ENCODE assay signal across 18 mouse cellular contexts in genomic region chr16:22379986-22380385, GRCm38 (mm10). TPM values are rescaled to one million over a fixed set of nuclear protein-coding genes. Genes with fewer than 3 reads are reported as not detected.
DNase-seq lines count a peak whose midpoint lies in the region; ATAC-seq and TF ChIP-seq lines count a peak whose summit lies in the region.
"Had no signal": no experiment of that assay in that cellular context is flagged by ENCODE, and none has a peak within 500 bp of the region (broad histone marks: within the 10 kb centered on the region; RNA-seq: fewer than 3 reads in every experiment).

No protein-coding gene starts in this region.

- DNase-seq in hindbrain, embryonic 14.5 days (ENCODE audit: low spot score): no peak
- peak; percentile 34 for DNase-seq in Muller cell, postnatal 12 days (ENCODE audit: inconsistent ontology term)
- DNase-seq in mesoderm, embryonic 11.5 days (ENCODE audit: low read depth, low spot score): peak; percentile 48
- no peak for DNase-seq in layer of hippocampus, adult 9-10 months (ENCODE audit: low spot score)
- DNase-seq in urinary bladder, postnatal 36 days (ENCODE audit: low spot score in 2 of 2): no peak
- DNase-seq: adrenal gland, adult 8-10 months; cerebellum, adult 11 months; heart, postnatal 10 days; spleen, adult 18-20 months; thymus, postnatal 36 days had no signal

- H3K4me3 ChIP-seq in hindbrain, embryonic 14.5 days (replicated peaks; ENCODE audit: low read length): no peak overlapping the region
- no peak overlapping the region for H3K4me3 ChIP-seq in hindbrain, embryonic 16.5 days (ENCODE audit: low read length)
- no peak overlapping the region for H3K4me3 ChIP-seq in cortical plate, adult 2 months (ENCODE audit: insufficient read depth, low read length)
- H3K4me3 ChIP-seq: limb, embryonic 13.5 days; midbrain, embryonic 13.5 days had no signal

- no peak for TF ChIP-seq CTCF in cortical plate, adult 2 months (IDR thresholded peaks at IDR 0.05; ENCODE audit: extremely low read depth, insufficient read depth, low read length)

- H3K9me3 ChIP-seq in hindbrain, embryonic 14.5 days (ENCODE audit: control insufficient read depth, low read length): no peaks in the 10 kb centered on the region
- H3K9me3 ChIP-seq in hindbrain, embryonic 16.5 days (ENCODE audit: control insufficient read depth, low read length): no peaks in the 10 kb centered on the region
- H3K9me3 ChIP-seq: limb, embryonic 13.5 days; midbrain, embryonic 13.5 days had no signal

- H3K4me2 ChIP-seq in hindbrain, embryonic 14.5 days (replicated peaks): no peak overlapping the region
- H3K4me2 ChIP-seq in hindbrain, embryonic 16.5 days (ENCODE audit: low read length): no peak overlapping the region
- H3K4me2 ChIP-seq: heart, embryonic 11.5 days; limb, embryonic 13.5 days; midbrain, embryonic 13.5 days had no signal

- no peak overlapping the region for H3K9ac ChIP-seq in hindbrain, embryonic 14.5 days
- no peak overlapping the region for H3K9ac ChIP-seq in hindbrain, embryonic 16.5 days (ENCODE audit: low read depth, low read length)
- H3K9ac ChIP-seq: limb, embryonic 13.5 days; liver, embryonic 14.5 days; midbrain, embryonic 13.5 days had no signal

- no peak overlapping the region for H3K27ac ChIP-seq in hindbrain, embryonic 14.5 days
- H3K27ac ChIP-seq in hindbrain, embryonic 16.5 days (ENCODE audit: low read depth, low read length): no peak overlapping the region
- no peak overlapping the region for H3K27ac ChIP-seq in cortical plate, adult 2 months (ENCODE audit: insufficient read depth, low read length)
- H3K27ac ChIP-seq: hindbrain, postnatal 0 days; limb, embryonic 13.5 days; liver, embryonic 14.5 days; midbrain, embryonic 13.5 days had no signal

- WGBS in hindbrain, embryonic 14.5 days: 11% methylated on average over 8 of the region's 8 CpGs
- 13% methylated on average over 8 of the region's 8 CpGs for WGBS in hindbrain, embryonic 16.5 days

- peak; percentile 11; the same call in 1 of the 2 replicates for ATAC-seq in hindbrain, embryonic 14.5 days (ENCODE audit: low FRiP score)
- ATAC-seq in hindbrain, embryonic 16.5 days: no peak
- ATAC-seq: hindbrain, postnatal 0 days; intestine, postnatal 0 days; midbrain, embryonic 13.5 days had no signal

- no peaks in the 10 kb centered on the region for H3K27me3 ChIP-seq in hindbrain, embryonic 14.5 days (ENCODE audit: control insufficient read depth, insufficient read depth, low read length)
- H3K27me3 ChIP-seq in hindbrain, embryonic 16.5 days (replicated peaks; ENCODE audit: control insufficient read depth, insufficient read depth, low read length): no peaks in the 10 kb centered on the region
- H3K27me3 ChIP-seq: limb, embryonic 13.5 days; midbrain, embryonic 13.5 days had no signal

- H3K36me3 ChIP-seq in hindbrain, embryonic 14.5 days (replicated peaks; ENCODE audit: control insufficient read depth, insufficient read depth): no peaks in the 10 kb centered on the region
- H3K36me3 ChIP-seq in hindbrain, embryonic 16.5 days (ENCODE audit: control insufficient read depth, insufficient read depth, low read length): no peaks in the 10 kb centered on the region
- H3K36me3 ChIP-seq: midbrain, embryonic 13.5 days had no signal

- no peaks in the 10 kb centered on the region for H3K4me1 ChIP-seq in hindbrain, embryonic 14.5 days (replicated peaks; ENCODE audit: control insufficient read depth, insufficient read depth, low read length)
- no peaks in the 10 kb centered on the region; the same call in 1 of the 2 replicates for H3K4me1 ChIP-seq in hindbrain, embryonic 16.5 days (ENCODE audit: control insufficient read depth, insufficient read depth, low read depth, low read length)
- H3K4me1 ChIP-seq in cortical plate, adult 2 months (ENCODE audit: control insufficient read depth, insufficient read depth, low read length): no peaks in the 10 kb centered on the region

- TF ChIP-seq POLR2A in cortical plate, adult 2 months (IDR thresholded peaks at IDR 0.05; ENCODE audit: extremely low read depth, insufficient read depth, low read length): 0 out of 2 replicates have a peak, but pooled peaks have one; percentile 3

RNA-seq across cellular contexts. Expression of gene Etv5, which starts 59.5 kb away (rescaled TPM):
- polyA plus RNA-seq in hindbrain, embryonic 14.5 days (2014; fragmentation: Nextera tagmentation; extraction: Ambion mirVana): 21.3 and 27.0 TPM in 2 replicates
- 29.9 and 35.5 TPM in 2 replicates for polyA plus RNA-seq in hindbrain, embryonic 16.5 days (2015; fragmentation: Nextera tagmentation; extraction: Ambion mirVana)
- 76.1 and 76.2 TPM in 2 replicates for polyA plus RNA-seq in cortical plate, adult 2 months (2012; rRNA removed)

Comparison
In these comparisons a context has a peak if more than half of its experiments do, and no peak if none do; other contexts are left out.
1. DNase-seq: peak in Muller cell, postnatal 12 days (single experiment) and mesoderm, embryonic 11.5 days (single experiment); none in hindbrain, embryonic 14.5 days (single experiment), layer of hippocampus, adult 9-10 months (single experiment) and urinary bladder, postnatal 36 days (0 of 2).